Mouse (Mus musculus): ENCODE measurements around the gene Tpi1. TPM values are rescaled to one million over a fixed set of nuclear protein-coding genes. Genes with fewer than 3 reads are reported as not detected.
A peak's percentile ranks its signal among the peaks of the same experiment; 100 is the strongest.
"Not testable (repeated sequence)": the region's sequence is repeated elsewhere in the genome, so short reads cannot be mapped to it uniquely, and the experiment has no call there.

Tpi1 gene
- polyA plus RNA-seq, 1 experiment from 2014 or later = 405 TPM

DNA sequence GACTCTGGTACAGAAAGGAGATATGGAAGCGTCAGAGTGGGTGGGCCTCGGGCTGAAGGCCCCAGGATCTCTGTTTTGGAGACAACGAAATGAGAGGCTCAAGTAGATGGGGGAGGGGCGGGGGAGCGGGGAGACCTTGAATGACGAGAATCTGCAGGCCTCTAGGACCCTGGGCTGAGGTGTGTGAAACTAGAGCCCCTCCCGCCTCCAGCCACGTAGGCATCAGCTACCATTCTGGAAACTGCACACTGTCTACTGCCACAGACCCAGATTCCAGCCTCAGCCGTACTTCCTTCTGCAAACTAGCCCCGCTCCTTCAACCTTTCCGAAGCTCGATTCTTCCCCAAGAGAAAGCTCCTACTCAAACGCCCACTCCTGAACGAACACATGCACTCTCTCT, 42.2 kb upstream of the Tpi1 start:
- Histone ChIP-seq H3K9ac (no peak overlapping the region), H3K4me2 (peak overlapping the region; percentile 80; the same call in 1 of the 2 replicates), H3K36me3 (replicated peaks) (no peaks in the 10 kb centered on the region), H3K27me3 (peaks cover 72% of the 10 kb centered on the region), H3K27ac (replicated peaks) (no peak overlapping the region), H3K9me3 (replicated peaks) (no peaks in the 10 kb centered on the region), H3K4me3 (replicated peaks) (no peak overlapping the region), H3K4me1 (replicated peaks) (peaks cover 9% of the 10 kb centered on the region; the same call in 1 of the 2 replicates)
- 21% methylated on average over 13 of the region's 14 CpGs for WGBS (ENCODE audit: insufficient replicate concordance)
- no peak for ATAC-seq (ENCODE audit: insufficient read depth)

DNA sequence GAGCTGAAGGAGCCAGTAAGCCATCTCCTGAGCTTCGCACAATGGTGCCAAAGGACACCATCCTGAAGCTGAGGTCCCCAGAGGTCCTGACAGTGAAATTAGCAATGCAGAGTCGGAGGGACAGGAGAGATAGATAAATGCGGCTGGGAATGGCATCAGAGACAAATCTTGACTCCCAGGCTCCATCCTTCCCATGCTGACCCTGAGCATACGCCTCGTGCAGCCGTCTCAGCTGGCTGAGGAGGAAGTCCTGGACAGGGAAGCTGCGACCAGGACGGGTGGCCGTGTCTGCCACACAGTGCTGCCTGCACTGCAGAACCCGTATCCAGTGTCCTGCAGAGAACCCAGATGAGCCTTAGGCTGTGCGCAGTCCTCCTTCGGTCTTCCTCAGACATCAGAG, 40.6 kb upstream of the Tpi1 start:
- Histone ChIP-seq H3K4me1 (replicated peaks) (peaks cover 9% of the 10 kb centered on the region; the same call in 1 of the 2 replicates), H3K27ac (replicated peaks) (no peak overlapping the region), H3K4me2 (no peak overlapping the region), H3K4me3 (replicated peaks) (no peak overlapping the region), H3K9ac (no peak overlapping the region), H3K27me3 (peaks cover 56% of the 10 kb centered on the region), H3K9me3 (replicated peaks) (no peaks in the 10 kb centered on the region), H3K36me3 (replicated peaks) (no peaks in the 10 kb centered on the region)
- 44% methylated on average over 12 of the region's 12 CpGs for whole genome bisulfite sequencing (ENCODE audit: insufficient replicate concordance)
- no peak for ATAC-seq (ENCODE audit: insufficient read depth)

DNA sequence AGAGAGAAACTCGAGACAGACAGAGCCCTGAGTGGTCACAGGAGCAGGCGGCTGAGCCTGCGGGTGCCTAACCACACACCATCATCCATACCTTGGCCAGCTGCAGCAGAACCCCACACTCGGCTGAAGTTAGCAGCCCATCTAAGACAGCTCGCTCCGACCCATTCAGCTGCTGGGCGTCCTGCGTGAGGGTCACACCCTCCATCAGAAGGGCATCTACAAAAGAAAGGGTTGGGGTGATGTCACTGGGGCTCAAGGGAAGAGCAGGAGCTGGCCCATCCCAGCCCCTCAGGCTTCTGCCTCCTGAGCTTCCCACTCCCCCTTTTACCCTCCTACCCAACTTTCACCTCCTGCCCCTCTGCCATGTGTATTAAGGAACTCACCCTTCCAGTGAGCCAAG, 36.4 kb upstream of the Tpi1 start:
- no peak overlapping the region for H3K4me2 ChIP-seq
- no peak overlapping the region for H3K4me3 ChIP-seq (replicated peaks)
- WGBS (ENCODE audit: insufficient replicate concordance) = 53% methylated on average over 8 of the region's 8 CpGs
- peaks cover 14% of the 10 kb centered on the region for H3K27me3 ChIP-seq
- H3K9me3 ChIP-seq (replicated peaks) = no peaks in the 10 kb centered on the region
- no peak overlapping the region for H3K27ac ChIP-seq (replicated peaks)
- no peaks in the 10 kb centered on the region for H3K36me3 ChIP-seq (replicated peaks)
- ATAC-seq (ENCODE audit: insufficient read depth) = no peak
- H3K4me1 ChIP-seq (replicated peaks) = no peaks in the 10 kb centered on the region; the same call in 1 of the 2 replicates
- no peak overlapping the region for H3K9ac ChIP-seq

DNA sequence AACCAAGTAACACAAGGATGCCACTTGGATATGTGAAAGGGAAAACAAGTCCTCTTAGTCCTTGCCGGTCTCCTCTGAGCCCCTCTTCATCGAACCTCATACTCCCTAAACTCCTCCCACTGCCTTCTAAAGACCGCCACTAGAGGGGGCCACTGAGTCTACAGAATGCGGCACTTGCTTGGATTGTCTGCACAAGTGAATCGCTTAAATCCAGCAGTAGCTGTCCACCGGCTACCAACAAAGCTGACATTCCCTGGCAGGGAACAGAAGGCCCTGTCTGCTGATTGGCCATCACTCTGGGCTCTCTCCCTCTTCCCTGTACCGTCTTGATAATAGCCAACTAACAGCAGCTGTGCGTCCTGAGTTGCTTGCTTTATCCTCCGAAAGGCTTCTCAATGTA, 33.2 kb upstream of the Tpi1 start:
- WGBS (ENCODE audit: insufficient replicate concordance) = 16% methylated on average over 9 of the region's 9 CpGs
- H3K4me3 ChIP-seq (replicated peaks) = no peak overlapping the region
- H3K27me3 ChIP-seq = no peaks in the 10 kb centered on the region
- no peaks in the 10 kb centered on the region for H3K9me3 ChIP-seq (replicated peaks)
- no peaks in the 10 kb centered on the region for H3K36me3 ChIP-seq (replicated peaks)
- H3K4me2 ChIP-seq = no peak overlapping the region
- no peak overlapping the region for H3K27ac ChIP-seq (replicated peaks)
- ATAC-seq (ENCODE audit: insufficient read depth) = no peak
- H3K9ac ChIP-seq = no peak overlapping the region
- no peaks in the 10 kb centered on the region; the same call in 1 of the 2 replicates for H3K4me1 ChIP-seq (replicated peaks)

DNA sequence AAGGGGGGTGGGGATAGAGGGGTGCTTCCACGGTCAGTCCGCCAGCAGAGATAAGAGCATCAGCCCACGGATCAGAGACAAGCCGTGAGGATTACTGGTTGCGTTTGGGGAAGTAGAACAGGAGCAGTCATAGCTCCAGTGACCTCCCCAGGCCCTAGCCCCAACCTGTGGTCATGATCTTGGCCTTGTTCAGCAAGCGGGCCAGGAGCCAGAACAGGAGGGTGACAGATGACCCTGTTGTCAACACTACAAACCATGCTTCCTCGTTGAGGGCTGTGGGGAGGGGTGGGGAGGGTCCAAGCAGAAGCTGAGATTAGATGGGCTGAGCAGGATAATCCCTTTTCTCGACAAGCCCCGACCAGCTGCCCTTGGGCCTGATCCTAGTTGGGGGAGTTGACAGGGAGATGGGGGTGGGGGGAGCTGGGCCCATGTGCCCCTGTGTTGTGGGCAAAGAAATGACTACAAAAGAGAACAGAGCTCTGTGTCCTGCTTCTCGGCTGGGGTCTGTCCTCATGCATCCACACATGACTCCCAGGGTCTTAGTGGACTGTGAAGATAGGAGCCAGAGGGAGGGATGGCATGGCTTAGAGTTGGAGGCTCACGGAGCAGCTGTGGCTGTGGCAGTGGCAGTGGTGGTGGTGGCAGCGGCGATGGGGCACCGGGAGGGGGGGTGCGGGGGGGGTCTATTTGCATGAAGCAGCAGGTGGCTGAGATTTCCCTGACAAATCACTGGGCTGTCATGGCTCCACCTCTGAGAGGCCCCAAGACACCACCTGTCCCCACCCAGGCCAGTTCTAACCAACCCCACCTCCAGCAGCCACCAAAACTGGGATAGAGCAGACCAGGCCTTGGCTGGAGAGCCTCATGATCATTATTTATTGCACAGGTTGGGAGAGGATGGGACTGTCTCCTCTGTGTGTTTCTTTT, 26.4 kb upstream of the Tpi1 start, which contains the start of gene Gnb3:
Gene Gnb3, minus strand, starts transcription at position 35 of the 927 bp plus-strand sequence.
- no peak for ATAC-seq (ENCODE audit: insufficient read depth)
- Histone ChIP-seq H3K4me3 (replicated peaks) (no peak within 1 kb of the TSS), H3K9me3 (replicated peaks) (no peaks in the 10 kb centered on the region), H3K27ac (replicated peaks) (no peak within 1 kb of the TSS), H3K4me1 (replicated peaks) (peaks cover 12% of the 10 kb centered on the region), H3K4me2 (no peak within 1 kb of the TSS), H3K36me3 (replicated peaks) (peaks cover 3% of the 10 kb centered on the region; the same call in 1 of the 2 replicates), H3K9ac (no peak within 1 kb of the TSS), H3K27me3 (peaks cover 10% of the 10 kb centered on the region)
- WGBS (ENCODE audit: insufficient replicate concordance) = 24% methylated on average over 15 of the region's 15 CpGs

DNA sequence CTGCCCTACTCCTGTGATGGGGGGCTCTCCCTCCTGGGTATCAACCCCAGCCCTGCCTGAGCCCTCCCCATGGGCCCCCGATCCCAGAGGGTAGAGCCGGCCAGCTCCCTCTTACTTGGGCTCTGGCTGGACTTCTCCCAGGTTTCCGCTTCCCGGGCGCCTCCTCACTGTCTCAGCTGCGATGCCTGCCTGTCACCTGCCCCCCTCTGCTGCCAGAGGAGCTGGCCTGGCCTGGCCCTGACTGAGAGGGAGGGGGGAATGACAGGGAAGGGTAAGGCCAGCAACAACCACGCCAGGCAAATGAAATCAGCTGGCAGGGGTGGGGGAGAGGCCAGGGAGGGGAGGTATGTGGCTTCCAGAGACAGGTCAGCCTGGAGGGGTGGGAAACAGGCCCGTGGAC, 25.7 kb upstream of the Tpi1 start:
- Histone ChIP-seq H3K4me2 (no peak overlapping the region), H3K4me3 (replicated peaks) (no peak overlapping the region), H3K9me3 (replicated peaks) (no peaks in the 10 kb centered on the region), H3K27ac (replicated peaks) (no peak overlapping the region), H3K4me1 (replicated peaks) (peaks cover 14% of the 10 kb centered on the region), H3K27me3 (peaks cover 10% of the 10 kb centered on the region), H3K9ac (no peak overlapping the region), H3K36me3 (replicated peaks) (peaks cover 10% of the 10 kb centered on the region)
- ATAC-seq (ENCODE audit: insufficient read depth) = no peak
- 18% methylated on average over 8 of the region's 8 CpGs for WGBS (ENCODE audit: insufficient replicate concordance)

DNA sequence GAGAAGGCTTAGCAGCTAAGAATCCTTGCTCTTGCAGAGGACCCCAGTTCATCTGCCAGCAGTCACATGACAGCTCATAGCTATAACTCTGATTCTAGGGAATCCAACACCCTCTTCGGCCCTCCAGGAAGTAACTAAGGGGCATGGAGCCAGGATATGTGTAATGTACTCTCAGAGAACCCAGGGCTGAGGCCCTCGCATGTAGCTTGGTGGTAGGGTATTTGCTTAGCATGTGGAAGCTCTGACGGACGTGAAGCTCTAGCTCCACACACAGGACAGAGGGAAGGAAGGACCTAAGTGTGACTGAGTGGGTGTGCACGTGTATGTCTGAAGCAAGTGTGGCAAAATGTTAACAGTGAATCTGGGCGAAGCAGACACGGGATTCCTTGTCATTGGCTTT, 22.3 kb upstream of the Tpi1 start:
- H3K27ac ChIP-seq (replicated peaks) = no peak overlapping the region
- H3K36me3 ChIP-seq (replicated peaks) = peaks cover 44% of the 10 kb centered on the region
- H3K4me2 ChIP-seq = no peak overlapping the region
- no peaks in the 10 kb centered on the region for H3K9me3 ChIP-seq (replicated peaks)
- H3K9ac ChIP-seq = no peak overlapping the region
- WGBS (ENCODE audit: insufficient replicate concordance) = 76% methylated on average over 7 of the region's 7 CpGs
- no peak for ATAC-seq (ENCODE audit: insufficient read depth)
- peaks cover 30% of the 10 kb centered on the region for H3K4me1 ChIP-seq (replicated peaks)
- H3K27me3 ChIP-seq = peaks cover 10% of the 10 kb centered on the region
- no peak overlapping the region for H3K4me3 ChIP-seq (replicated peaks)

DNA sequence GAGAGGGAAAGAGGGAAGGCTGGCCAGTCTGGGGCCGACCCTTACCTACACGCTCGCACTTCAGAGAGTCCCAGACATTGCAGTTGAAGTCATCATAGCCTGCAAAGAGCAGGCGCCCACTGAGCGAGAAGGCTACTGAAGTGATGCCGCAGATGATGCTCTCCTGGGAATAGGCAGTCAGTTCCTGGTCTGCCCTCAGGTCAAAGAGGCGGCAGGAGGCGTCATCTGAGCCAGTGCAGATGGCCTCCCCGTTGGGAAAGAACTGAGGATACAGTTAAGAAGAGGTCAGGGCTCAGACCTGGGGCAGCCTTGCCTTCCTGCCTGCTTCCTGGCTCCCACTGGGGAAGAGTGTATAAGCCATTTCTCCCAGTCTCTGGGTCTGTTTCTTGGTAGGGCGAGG, 21.4 kb upstream of the Tpi1 start:
- WGBS (ENCODE audit: insufficient replicate concordance) = 83% methylated on average over 10 of the region's 10 CpGs
- Histone ChIP-seq H3K4me3 (replicated peaks) (no peak overlapping the region), H3K9ac (no peak overlapping the region), H3K27me3 (peaks cover 10% of the 10 kb centered on the region), H3K36me3 (replicated peaks) (peaks cover 47% of the 10 kb centered on the region), H3K4me2 (no peak overlapping the region), H3K27ac (replicated peaks) (no peak overlapping the region), H3K4me1 (replicated peaks) (peaks cover 37% of the 10 kb centered on the region), H3K9me3 (replicated peaks) (no peaks in the 10 kb centered on the region)
- no peak for ATAC-seq (ENCODE audit: insufficient read depth)

DNA sequence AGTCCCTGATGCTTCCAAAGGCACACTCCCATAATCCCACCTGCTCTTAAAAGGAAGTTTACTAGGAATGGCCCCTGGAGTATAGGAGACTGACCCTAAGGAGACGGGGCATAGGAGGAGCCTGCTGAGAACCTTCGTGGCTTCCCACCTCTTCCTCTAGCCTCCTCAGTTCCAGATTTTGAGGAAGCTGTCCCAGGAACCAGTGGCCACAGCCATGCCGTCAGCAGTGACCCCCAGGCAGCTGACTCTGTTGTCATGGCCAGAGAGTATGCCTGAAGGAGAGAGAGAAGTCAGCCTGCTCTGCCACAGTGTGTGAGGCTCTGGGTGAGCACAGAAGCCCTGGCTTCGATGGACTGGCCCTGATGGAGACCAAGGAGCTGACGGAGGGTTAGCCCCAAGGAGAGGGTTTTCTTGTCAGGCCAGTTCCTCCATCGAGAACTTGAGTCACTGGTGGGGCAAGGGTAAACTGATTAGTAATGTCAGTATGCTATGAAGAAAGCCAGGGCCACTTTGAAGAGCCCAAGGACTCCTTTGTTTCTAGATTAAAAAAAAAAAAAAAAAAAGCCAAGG, 20.5 kb upstream of the Tpi1 start:
- Histone ChIP-seq H3K4me3 (replicated peaks) (no peak overlapping the region), H3K9ac (no peak overlapping the region), H3K4me2 (no peak overlapping the region), H3K9me3 (replicated peaks) (no peaks in the 10 kb centered on the region), H3K27me3 (peaks cover 5% of the 10 kb centered on the region), H3K4me1 (replicated peaks) (peaks cover 29% of the 10 kb centered on the region), H3K36me3 (replicated peaks) (peaks cover 47% of the 10 kb centered on the region), H3K27ac (replicated peaks) (no peak overlapping the region)
- WGBS (ENCODE audit: insufficient replicate concordance) = 69% methylated on average over 6 of the region's 6 CpGs
- ATAC-seq (ENCODE audit: insufficient read depth) = no peak

DNA sequence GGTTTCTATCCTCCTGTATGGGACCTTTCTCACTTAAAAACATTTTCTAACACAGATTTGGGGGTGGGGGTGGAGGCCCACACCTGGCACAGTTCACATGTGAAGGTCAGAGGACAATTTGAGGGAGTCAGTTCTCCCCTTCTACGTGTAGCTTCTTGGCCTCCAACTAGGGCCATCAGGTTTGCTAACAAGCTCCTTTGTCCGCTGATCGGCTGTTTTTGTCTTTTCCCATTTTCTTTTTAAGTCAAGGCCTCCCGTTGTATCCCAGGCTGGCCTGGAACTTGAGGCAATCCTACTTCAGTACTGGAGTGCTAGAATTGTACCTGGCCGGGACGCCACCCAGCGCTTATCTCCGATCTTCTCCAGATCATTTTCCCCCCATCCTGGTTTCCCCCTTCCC, 17.6 kb upstream of the Tpi1 start:
- WGBS (ENCODE audit: insufficient replicate concordance) = 93% methylated on average over 8 of the region's 8 CpGs
- Histone ChIP-seq H3K9ac (no peak overlapping the region), H3K27me3 (no peaks in the 10 kb centered on the region), H3K4me2 (peak overlapping the region; percentile 68), H3K9me3 (replicated peaks) (no peaks in the 10 kb centered on the region), H3K4me3 (replicated peaks) (peak overlapping the region; percentile 83), H3K27ac (replicated peaks) (no peak overlapping the region), H3K36me3 (replicated peaks) (peaks cover 51% of the 10 kb centered on the region), H3K4me1 (replicated peaks) (peaks cover 50% of the 10 kb centered on the region)
- ATAC-seq (ENCODE audit: insufficient read depth) = no peak

DNA sequence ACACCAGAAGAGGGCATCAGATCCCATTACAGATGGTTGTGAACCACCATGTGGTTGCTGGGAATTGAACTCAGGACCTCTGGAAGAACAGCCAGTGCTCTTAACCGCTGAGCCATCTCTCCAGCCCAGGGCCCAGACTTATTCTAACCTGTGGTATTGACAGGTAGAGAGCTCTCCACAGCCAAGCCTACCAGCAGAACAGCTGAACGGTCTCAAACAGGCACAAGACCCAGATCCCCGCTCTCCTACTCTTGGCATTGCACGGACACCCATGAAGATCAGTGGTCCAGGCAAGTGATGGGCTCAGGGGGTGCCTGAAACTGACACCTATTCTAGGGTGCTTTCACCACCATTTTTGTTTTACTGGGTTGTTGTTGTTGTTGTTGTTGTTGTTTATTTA, 17.1 kb upstream of the Tpi1 start:
- not testable (repeated sequence) for H3K27me3 ChIP-seq; ATAC-seq (ENCODE audit: insufficient read depth); H3K9me3 ChIP-seq (replicated peaks)
- H3K36me3 ChIP-seq (replicated peaks) = peaks cover 53% of the 10 kb centered on the region
- H3K4me3 ChIP-seq (replicated peaks) = peak overlapping the region; percentile 83
- peaks cover 51% of the 10 kb centered on the region for H3K4me1 ChIP-seq (replicated peaks)
- H3K27ac ChIP-seq (replicated peaks) = peak overlapping the region; percentile 94; the same call in 1 of the 2 replicates
- H3K4me2 ChIP-seq = peak overlapping the region; percentile 68
- peak overlapping the region; percentile 95 for H3K9ac ChIP-seq
- WGBS (ENCODE audit: insufficient replicate concordance) = 92% methylated on average over 4 of the region's 4 CpGs

Measured in liver, embryonic 15.5 days (tissue).